Mouse (Mus musculus): ENCODE results near the gene Nudt13. TPM values are rescaled to one million over a fixed set of nuclear protein-coding genes. Genes with fewer than 3 reads are reported as not detected.

The Nudt13 gene
- total RNA-seq, 4 experiments from 2014 or later = 18.9 to 23.2 (median 21.2) TPM

- DNase-seq (ENCODE audit: low spot score in 2 of 2) = no peak
Measured at GRCm38 (mm10) chr14:20339415-20339814, 44.9 kb downstream of the Nudt13 start.

- no peak for DNase-seq (ENCODE audit: low spot score in 2 of 2)
Measured at GRCm38 (mm10) chr14:20340149-20340548, 45.7 kb downstream of the Nudt13 start.

- no peak for DNase-seq (ENCODE audit: low spot score in 2 of 2)
Measured at GRCm38 (mm10) chr14:20340866-20341265, 46.4 kb downstream of the Nudt13 start.

- DNase-seq (ENCODE audit: low spot score in 2 of 2) = no peak
Measured at GRCm38 (mm10) chr14:20345885-20346284, 51.4 kb downstream of the Nudt13 start.

GRCm38 (mm10) chr14:20347441-20347990, 53.0 kb downstream of the Nudt13 start:
- peak in 1 of 2 experiments; percentile 19 for DNase-seq (ENCODE audit: low spot score in 2 of 2)

- peak; percentile 82 to 92 for DNase-seq (ENCODE audit: low spot score in 2 of 2)
Measured at GRCm38 (mm10) chr14:20347991-20348541, 53.6 kb downstream of the Nudt13 start, which contains the start of the genes Ecd and Fam149b. Gene Ecd, minus strand, starts transcription at chr14:20348121. Gene Fam149b, plus strand, starts transcription at chr14:20348162.

- no peak for DNase-seq (ENCODE audit: low spot score in 2 of 2)
Measured at GRCm38 (mm10) chr14:20363230-20363629, 68.7 kb downstream of the Nudt13 start.

Other genes starting within 250 kb of the Nudt13 start
- gene Saysd1, start 156.2 kb upstream of the Nudt13 start, total RNA-seq (2022) = 1 to 10 TPM; 3.3 to 4.4 (median 4.0) TPM
- 1 to 10 TPM in 1 of 4 experiments, under 1 TPM in 3; 0.13 to 1.4 (median 0.84) TPM for gene Kcnk5, start 112.9 kb upstream of the Nudt13 start, total RNA-seq (2022)
- gene Kcnk16, start 25.5 kb upstream of the Nudt13 start, total RNA-seq (2022) = not detected
- gene Ecd, start 53.4 kb downstream of the Nudt13 start, total RNA-seq (2022) = 10 to 100 TPM; 34.6 to 39.1 (median 36.5) TPM
- gene Fam149b, start 53.5 kb downstream of the Nudt13 start, total RNA-seq (2022) = 10 to 100 TPM; 45.3 to 49.3 (median 47.8) TPM
- 10 to 100 TPM; 24.9 to 33.6 (median 28.6) TPM for gene Dnajc9, start 94.2 kb downstream of the Nudt13 start, total RNA-seq (2022)
- gene Mrps16, start 98.9 kb downstream of the Nudt13 start, total RNA-seq (2022) = 10 to 100 TPM; 30.2 to 36.4 (median 33.9) TPM
- gene Cfap70, start 157.5 kb downstream of the Nudt13 start, total RNA-seq (2022) = 1 to 10 TPM; 3.1 to 4.1 (median 3.5) TPM
- 10 to 100 TPM; 70.2 to 86.3 (median 74.8) TPM for gene Anxa7, start 185.4 kb downstream of the Nudt13 start, total RNA-seq (2022)
- 1 to 10 TPM in 2 of 4 experiments, under 1 TPM in 2; 0.59 to 1.8 (median 0.89) TPM for gene Mss51, start 202.2 kb downstream of the Nudt13 start, total RNA-seq (2022)